Mouse (Mus musculus): ENCODE measurements around the gene Cyb5r2. TPM values are rescaled to one million over a fixed set of nuclear protein-coding genes. Genes with fewer than 3 reads are reported as not detected.

The Cyb5r2 gene
- polyA plus RNA-seq, 1 experiment, result not detected

GRCm38 (mm10) chr7:107744454-107744853 lies 13.4 kb downstream of the Cyb5r2 start:
- WGBS, result 85% methylated on average over 4 of the region's 4 CpGs
- Histone ChIP-seq H3K4me3 (replicated peaks; ENCODE audit: control insufficient read depth, low read depth, low read length) (no peak overlapping the region), H3K4me1 (ENCODE audit: control insufficient read depth, insufficient read depth, low read length) (no peaks in the 10 kb centered on the region), H3K27ac (ENCODE audit: control insufficient read depth, insufficient read depth, low read depth, low read length, poor library complexity) (no peak overlapping the region)
- TF ChIP-seq CTCF (IDR thresholded peaks at IDR 0.05; ENCODE audit: control insufficient read depth, insufficient read depth, low read length) (no peak), POLR2A (IDR thresholded peaks at IDR 0.05; ENCODE audit: borderline replicate concordance, control insufficient read depth, low read depth, low read length) (no peak)

- Histone ChIP-seq H3K4me1 (ENCODE audit: control insufficient read depth, insufficient read depth, low read length) (no peaks in the 10 kb centered on the region), H3K27ac (ENCODE audit: control insufficient read depth, insufficient read depth, low read depth, low read length, poor library complexity) (no peak overlapping the region), H3K4me3 (replicated peaks; ENCODE audit: control insufficient read depth, low read depth, low read length) (no peak overlapping the region)
- 75% methylated on average over 10 of the region's 10 CpGs for WGBS
- TF ChIP-seq POLR2A (IDR thresholded peaks at IDR 0.05; ENCODE audit: borderline replicate concordance, control insufficient read depth, low read depth, low read length) (no peak), CTCF (IDR thresholded peaks at IDR 0.05; ENCODE audit: control insufficient read depth, insufficient read depth, low read length) (no peak)
These were observed 14.8 kb downstream of the Cyb5r2 start for GRCm38 (mm10) chr7:107742963-107743465.

- WGBS, result 51% methylated on average over 2 of the region's 2 CpGs
- no peaks in the 10 kb centered on the region for H3K4me1 ChIP-seq (ENCODE audit: control insufficient read depth, insufficient read depth, low read length)
- TF ChIP-seq POLR2A (IDR thresholded peaks at IDR 0.05; ENCODE audit: borderline replicate concordance, control insufficient read depth, low read depth, low read length), result no peak
- TF ChIP-seq CTCF (IDR thresholded peaks at IDR 0.05; ENCODE audit: control insufficient read depth, insufficient read depth, low read length), result no peak
These were observed 19.1 kb downstream of the Cyb5r2 start for GRCm38 (mm10) chr7:107738726-107739125.

GRCm38 (mm10) chr7:107733162-107733561 lies 24.7 kb downstream of the Cyb5r2 start:
- H3K27ac ChIP-seq (ENCODE audit: control insufficient read depth, insufficient read depth, low read depth, low read length, poor library complexity), result no peak overlapping the region
- no peak for TF ChIP-seq CTCF (IDR thresholded peaks at IDR 0.05; ENCODE audit: control insufficient read depth, insufficient read depth, low read length)
- no peak for TF ChIP-seq POLR2A (IDR thresholded peaks at IDR 0.05; ENCODE audit: borderline replicate concordance, control insufficient read depth, low read depth, low read length)
- no peak overlapping the region for H3K4me3 ChIP-seq (replicated peaks; ENCODE audit: control insufficient read depth, low read depth, low read length)
- H3K4me1 ChIP-seq (ENCODE audit: control insufficient read depth, insufficient read depth, low read length), result no peaks in the 10 kb centered on the region
- 62% methylated on average over 2 of the region's 2 CpGs for whole genome bisulfite sequencing

More at GRCm38 (mm10) chr7:107738726-107739125, 19.1 kb downstream of the Cyb5r2 start:
- Histone ChIP-seq H3K27ac (ENCODE audit: control insufficient read depth, insufficient read depth, low read depth, low read length, poor library complexity) (no peak overlapping the region), H3K4me3 (replicated peaks; ENCODE audit: control insufficient read depth, low read depth, low read length) (no peak overlapping the region)

GRCm38 (mm10) chr7:107730587-107730986 lies 27.2 kb downstream of the Cyb5r2 start:
- WGBS, result 81% methylated on average over 10 of the region's 10 CpGs
- no peak for TF ChIP-seq CTCF (IDR thresholded peaks at IDR 0.05; ENCODE audit: control insufficient read depth, insufficient read depth, low read length)
- no peak for TF ChIP-seq POLR2A (IDR thresholded peaks at IDR 0.05; ENCODE audit: borderline replicate concordance, control insufficient read depth, low read depth, low read length)
- Histone ChIP-seq H3K4me1 (ENCODE audit: control insufficient read depth, insufficient read depth, low read length) (no peaks in the 10 kb centered on the region), H3K27ac (ENCODE audit: control insufficient read depth, insufficient read depth, low read depth, low read length, poor library complexity) (no peak overlapping the region), H3K4me3 (replicated peaks; ENCODE audit: control insufficient read depth, low read depth, low read length) (no peak overlapping the region)

- Histone ChIP-seq H3K27ac (ENCODE audit: control insufficient read depth, insufficient read depth, low read depth, low read length, poor library complexity) (no peak overlapping the region), H3K4me1 (ENCODE audit: control insufficient read depth, insufficient read depth, low read length) (no peaks in the 10 kb centered on the region), H3K4me3 (replicated peaks; ENCODE audit: control insufficient read depth, low read depth, low read length) (no peak overlapping the region)
- no peak for TF ChIP-seq CTCF (IDR thresholded peaks at IDR 0.05; ENCODE audit: control insufficient read depth, insufficient read depth, low read length)
- no peak for TF ChIP-seq POLR2A (IDR thresholded peaks at IDR 0.05; ENCODE audit: borderline replicate concordance, control insufficient read depth, low read depth, low read length)
- 76% methylated on average over 3 of the region's 3 CpGs for WGBS
These were observed 30.3 kb downstream of the Cyb5r2 start for GRCm38 (mm10) chr7:107727538-107727937.

- WGBS, result 83% methylated on average over 4 of the region's 4 CpGs
- H3K27ac ChIP-seq (ENCODE audit: control insufficient read depth, insufficient read depth, low read depth, low read length, poor library complexity), result no peak overlapping the region
- H3K4me3 ChIP-seq (replicated peaks; ENCODE audit: control insufficient read depth, low read depth, low read length), result no peak overlapping the region
- no peaks in the 10 kb centered on the region for H3K4me1 ChIP-seq (ENCODE audit: control insufficient read depth, insufficient read depth, low read length)
- TF ChIP-seq POLR2A (IDR thresholded peaks at IDR 0.05; ENCODE audit: borderline replicate concordance, control insufficient read depth, low read depth, low read length) (no peak), CTCF (IDR thresholded peaks at IDR 0.05; ENCODE audit: control insufficient read depth, insufficient read depth, low read length) (no peak)
These were observed 35.3 kb downstream of the Cyb5r2 start for GRCm38 (mm10) chr7:107722536-107722935.

- Histone ChIP-seq H3K4me1 (ENCODE audit: control insufficient read depth, insufficient read depth, low read length) (no peaks in the 10 kb centered on the region), H3K4me3 (replicated peaks; ENCODE audit: control insufficient read depth, low read depth, low read length) (no peak overlapping the region), H3K27ac (ENCODE audit: control insufficient read depth, insufficient read depth, low read depth, low read length, poor library complexity) (no peak overlapping the region)
- TF ChIP-seq CTCF (IDR thresholded peaks at IDR 0.05; ENCODE audit: control insufficient read depth, insufficient read depth, low read length), result no peak
- TF ChIP-seq POLR2A (IDR thresholded peaks at IDR 0.05; ENCODE audit: borderline replicate concordance, control insufficient read depth, low read depth, low read length), result no peak
- 92% methylated on average over 1 of the region's 1 CpGs for WGBS
These were observed 37.1 kb downstream of the Cyb5r2 start for GRCm38 (mm10) chr7:107720771-107721170.

- Histone ChIP-seq H3K4me3 (replicated peaks; ENCODE audit: control insufficient read depth, low read depth, low read length) (no peak overlapping the region), H3K27ac (ENCODE audit: control insufficient read depth, insufficient read depth, low read depth, low read length, poor library complexity) (no peak overlapping the region), H3K4me1 (ENCODE audit: control insufficient read depth, insufficient read depth, low read length) (no peaks in the 10 kb centered on the region)
- 79% methylated on average over 5 of the region's 5 CpGs for WGBS
- TF ChIP-seq CTCF (IDR thresholded peaks at IDR 0.05; ENCODE audit: control insufficient read depth, insufficient read depth, low read length) (no peak), POLR2A (IDR thresholded peaks at IDR 0.05; ENCODE audit: borderline replicate concordance, control insufficient read depth, low read depth, low read length) (no peak)
These were observed 43.8 kb downstream of the Cyb5r2 start for GRCm38 (mm10) chr7:107714067-107714466.

All from bone marrow, adult 2 months (tissue).